In the genomic region with DNA sequence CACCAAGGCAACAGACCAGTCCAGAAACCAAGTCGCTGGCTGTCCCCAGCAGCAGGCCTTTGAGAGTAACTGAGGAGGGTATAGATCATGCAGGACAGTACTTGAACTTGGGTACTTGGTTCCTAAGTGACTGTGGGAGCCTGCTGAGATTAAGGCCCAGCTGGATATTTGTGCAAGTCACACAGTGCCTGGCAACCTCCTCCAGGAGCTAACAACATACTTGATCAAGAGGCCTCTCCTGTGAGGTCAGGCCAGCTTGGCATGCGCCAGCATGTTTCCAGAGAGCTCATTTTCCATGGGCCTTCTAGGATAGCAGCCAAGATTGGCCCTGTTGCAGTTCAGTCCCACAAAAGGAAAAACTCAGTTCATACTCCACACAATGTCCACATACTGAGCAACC, we compare ENCODE assay signal across 11 mouse cellular contexts. TPM values are rescaled to one million over a fixed set of nuclear protein-coding genes. Genes with fewer than 3 reads are reported as not detected.
A peak's percentile ranks its signal among the peaks of the same experiment; 100 is the strongest.
DNase-seq lines count a peak whose midpoint lies in the region; ATAC-seq and TF ChIP-seq lines count a peak whose summit lies in the region.
"Had no signal": no experiment of that assay in that cellular context is flagged by ENCODE, and none has a peak within 500 bp of the region (broad histone marks: within the 10 kb centered on the region; RNA-seq: fewer than 3 reads in every experiment).

No protein-coding gene starts in this region.

- H3K36me3 ChIP-seq in forebrain, postnatal 0 days (ENCODE audit: insufficient read depth), result no peaks in the 10 kb centered on the region
- no peaks in the 10 kb centered on the region for H3K36me3 ChIP-seq in forebrain, embryonic 12.5 days (replicated peaks)
- H3K36me3 ChIP-seq in heart, adult 2 months (ENCODE audit: control insufficient read depth, insufficient read depth, low read length), result no peaks in the 10 kb centered on the region
- no peaks in the 10 kb centered on the region for H3K36me3 ChIP-seq in limb, embryonic 15.5 days
- H3K36me3 ChIP-seq: embryonic facial prominence, embryonic 12.5 days; midbrain, embryonic 12.5 days had no signal

- ATAC-seq in forebrain, postnatal 0 days, result peak; percentile 62
- no peak for ATAC-seq in forebrain, embryonic 12.5 days (ENCODE audit: low FRiP score)
- ATAC-seq in limb, embryonic 15.5 days (ENCODE audit: insufficient number of reproducible peaks, low FRiP score, low TSS enrichment, low read depth), result 0 out of 2 replicates have a peak, but pooled peaks have one; percentile 44
- ATAC-seq in monocyte, adult 5-6 weeks (replicated peaks; ENCODE audit: insufficient number of reproducible peaks, low FRiP score, low TSS enrichment, poor library complexity, severe bottlenecking), result no peak

- H3K4me1 ChIP-seq in forebrain, postnatal 0 days (ENCODE audit: insufficient read depth), result no peaks in the 10 kb centered on the region; the same call in 1 of the 2 replicates
- peaks cover 42% of the 10 kb centered on the region for H3K4me1 ChIP-seq in forebrain, embryonic 12.5 days
- peaks cover 9% of the 10 kb centered on the region for H3K4me1 ChIP-seq in heart, adult 2 months (ENCODE audit: control insufficient read depth, insufficient read depth, low read length)
- H3K4me1 ChIP-seq in limb, embryonic 15.5 days, result peaks cover 38% of the 10 kb centered on the region

- H3K27me3 ChIP-seq in forebrain, postnatal 0 days (ENCODE audit: insufficient read depth, low read length), result peaks cover 9% of the 10 kb centered on the region; the same call in 1 of the 2 replicates
- peaks cover 70% of the 10 kb centered on the region for H3K27me3 ChIP-seq in forebrain, embryonic 12.5 days
- no peaks in the 10 kb centered on the region for H3K27me3 ChIP-seq in heart, adult 2 months (ENCODE audit: control insufficient read depth, insufficient read depth, low read length)
- peaks cover 4% of the 10 kb centered on the region; the same call in 1 of the 2 replicates for H3K27me3 ChIP-seq in limb, embryonic 15.5 days

- H3K9ac ChIP-seq in forebrain, postnatal 0 days, result no peak overlapping the region
- no peak overlapping the region for H3K9ac ChIP-seq in forebrain, embryonic 12.5 days
- H3K9ac ChIP-seq in heart, adult 2 months (ENCODE audit: low read depth, low read length), result no peak overlapping the region
- H3K9ac ChIP-seq in limb, embryonic 15.5 days, result no peak overlapping the region
- H3K9ac ChIP-seq: embryonic facial prominence, embryonic 12.5 days; midbrain, embryonic 12.5 days had no signal

- no peak overlapping the region for H3K4me3 ChIP-seq in forebrain, postnatal 0 days (ENCODE audit: low read depth, low read length)
- H3K4me3 ChIP-seq in forebrain, embryonic 12.5 days (replicated peaks), result no peak overlapping the region
- H3K4me3 ChIP-seq in heart, adult 2 months, result no peak overlapping the region
- no peak overlapping the region for H3K4me3 ChIP-seq in limb, embryonic 15.5 days
- H3K4me3 ChIP-seq: embryonic facial prominence, embryonic 12.5 days; midbrain, embryonic 12.5 days had no signal

- H3K27ac ChIP-seq in forebrain, postnatal 0 days (ENCODE audit: low read depth, low read length), result no peak overlapping the region
- H3K27ac ChIP-seq in forebrain, embryonic 12.5 days, result no peak overlapping the region
- peak overlapping the region; percentile 51; the same call in 1 of the 2 replicates for H3K27ac ChIP-seq in heart, adult 2 months
- peak overlapping the region; percentile 67 for H3K27ac ChIP-seq in limb, embryonic 15.5 days
- H3K27ac ChIP-seq: embryonic facial prominence, embryonic 12.5 days; midbrain, embryonic 12.5 days had no signal

- H3K79me2 ChIP-seq in heart, adult 2 months (replicated peaks; ENCODE audit: control insufficient read depth, insufficient read depth, low read length), result no peaks in the 10 kb centered on the region

- intact Hi-C loops in heart, adult 2 months (cut with DNase I), result loop anchor here (5.0 kb wide), 1 partner anchor 175 kb away; no protein-coding TSS in a partner anchor

- peak; percentile 87 for TF ChIP-seq EP300 in heart, adult 2 months (IDR thresholded peaks at IDR 0.05; ENCODE audit: insufficient read depth, low read depth, low read length)

- H3K9me3 ChIP-seq in forebrain, postnatal 0 days (ENCODE audit: low read length), result no peaks in the 10 kb centered on the region
- no peaks in the 10 kb centered on the region for H3K9me3 ChIP-seq in forebrain, embryonic 12.5 days
- no peaks in the 10 kb centered on the region for H3K9me3 ChIP-seq in limb, embryonic 15.5 days
- H3K9me3 ChIP-seq: embryonic facial prominence, embryonic 12.5 days; midbrain, embryonic 12.5 days had no signal

- 72% methylated on average over 2 of the region's 2 CpGs for WGBS in forebrain, postnatal 0 days
- WGBS in forebrain, embryonic 12.5 days, result 79% methylated on average over 2 of the region's 2 CpGs
- 50% methylated on average over 2 of the region's 2 CpGs for WGBS in heart, adult 2 months
- WGBS in limb, embryonic 15.5 days, result 56% methylated on average over 2 of the region's 2 CpGs

- DNase-seq in forebrain, postnatal 0 days, result peak; percentile 47
- peak; percentile 69 for DNase-seq in 3T3-L1 (ENCODE audit: low read depth, low spot score)
- DNase-seq in heart, adult 2 months, result peak; percentile 43 to 82
- no peak for DNase-seq in testis, postnatal 14 days (ENCODE audit: low spot score)
- no peak for DNase-seq in thymus, postnatal 25 days
- DNase-seq: layer of hippocampus, adult 9-11 months had no signal

- no peak overlapping the region for H3K4me2 ChIP-seq in forebrain, postnatal 0 days (ENCODE audit: low read depth)
- H3K4me2 ChIP-seq in forebrain, embryonic 12.5 days, result no peak overlapping the region
- H3K4me2 ChIP-seq in limb, embryonic 15.5 days, result no peak overlapping the region
- H3K4me2 ChIP-seq: embryonic facial prominence, embryonic 12.5 days; midbrain, embryonic 12.5 days had no signal

- TF ChIP-seq CTCF in forebrain, postnatal 0 days (IDR thresholded peaks at IDR 0.05; ENCODE audit: low read depth), result no peak
- TF ChIP-seq CTCF in heart, adult 2 months (IDR thresholded peaks at IDR 0.05), result no peak

- TF ChIP-seq POLR2A in heart, adult 2 months (IDR thresholded peaks at IDR 0.05; ENCODE audit: insufficient read depth, low read depth, low read length), result no peak

RNA-seq across cellular contexts. Expression of gene Hes1, which starts 7.3 kb away (rescaled TPM):
- 6.9 and 11.2 TPM in 2 replicates for total RNA-seq in forebrain, postnatal 0 days (2014; rRNA removed)
- 11.2 and 13.1 TPM in 2 replicates for polyA plus RNA-seq in forebrain, postnatal 0 days (2015; fragmentation: Nextera tagmentation; extraction: Ambion mirVana)
- polyA plus RNA-seq in forebrain, embryonic 12.5 days (2016; fragmentation: Nextera tagmentation; extraction: Ambion mirVana), result 60.2 and 62.6 TPM in 2 replicates
- 10 to 100 TPM; 16.2 to 21.4 TPM for total RNA-seq in heart, adult 2 months (2021)
- 27.1 and 44.6 TPM in 2 replicates for polyA plus RNA-seq in heart, adult 2 months (2012; rRNA removed)
- polyA plus RNA-seq in limb, embryonic 15.5 days (2015; fragmentation: Nextera tagmentation; extraction: Ambion mirVana), result 55.3 and 60.5 TPM in 2 replicates
- 71.3 to 116 TPM (median 105 TPM) in 3 replicates for total RNA-seq in monocyte, adult 5-6 weeks (2017)

Comparison
In these comparisons a context has a peak if more than half of its experiments do, and no peak if none do; other contexts are left out.
1. ATAC-seq: peak in forebrain, postnatal 0 days (single experiment) and limb, embryonic 15.5 days (single experiment); none in forebrain, embryonic 12.5 days (single experiment) and monocyte, adult 5-6 weeks (single experiment).
2. DNase-seq: peak in forebrain, postnatal 0 days (single experiment), 3T3-L1 (single experiment) and heart, adult 2 months (2 of 2); none in testis, postnatal 14 days (single experiment) and thymus, postnatal 25 days (single experiment).
3. H3K27ac ChIP-seq: peak in heart, adult 2 months (single experiment) and limb, embryonic 15.5 days (single experiment); none in forebrain, postnatal 0 days (single experiment) and forebrain, embryonic 12.5 days (single experiment).